Mouse (Mus musculus): ENCODE measurements around the gene Olfr398.

Olfr398 gene

GRCm38 (mm10) chr11:73990307-73990706 lies at the start of gene Olfr398:
Gene Olfr398, minus strand, starts transcription at chr11:73990407.
- DNase-seq (ENCODE audit: low read depth): no peak

- peak; percentile 1 for DNase-seq (ENCODE audit: low read depth)
Observed at GRCm38 (mm10) chr11:73993115-73993514, 2.9 kb upstream of the Olfr398 start.

- DNase-seq (ENCODE audit: low read depth): no peak
Observed at GRCm38 (mm10) chr11:73960517-73960916, 29.7 kb downstream of the Olfr398 start, which contains the start of gene Olfr397. Gene Olfr397, plus strand, starts transcription at chr11:73960817.

DNA sequence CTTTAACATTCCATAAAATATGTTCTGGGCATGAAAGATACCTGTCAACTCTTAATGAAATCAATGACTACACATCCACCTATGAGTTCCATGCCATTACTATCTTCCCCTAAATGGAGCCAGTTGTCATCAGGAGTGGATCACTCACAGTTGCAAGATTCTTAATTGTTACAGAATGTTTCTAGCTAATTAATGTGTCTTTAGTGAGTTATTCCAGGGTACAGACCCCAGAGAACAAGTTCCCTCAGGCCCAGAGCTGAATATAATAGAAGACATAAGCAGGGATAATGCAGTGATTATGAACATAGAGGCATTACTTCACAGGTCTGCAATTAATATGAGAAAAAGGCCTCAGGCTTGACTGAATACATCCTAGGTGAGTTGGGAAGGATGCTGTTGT lies 53.8 kb downstream of the Olfr398 start, which contains the start of gene Olfr23:
Gene Olfr23, plus strand, starts transcription at position 301 of the 400 bp plus-strand sequence.
- DNase-seq (ENCODE audit: low read depth): no peak

Measured in induced T-regulatory cell, adult 2 months (primary cell).